Mouse (Mus musculus): ENCODE measurements at regions not wholly inside any gene's neighbourhood (a gene's known extent, or its start where the extent isn't known, plus 50 kb on each side); places are given as distances from the start of the nearest gene placed in this dataset.
"Not testable (repeated sequence)": the region's sequence is repeated elsewhere in the genome, so short reads cannot be mapped to it uniquely, and the experiment has no call there.

- H3K9ac ChIP-seq (replicated peaks; ENCODE audit: low read length); H3K4me1 ChIP-seq (ENCODE audit: control insufficient read depth, insufficient read depth, low read length); H3K27ac ChIP-seq (replicated peaks; ENCODE audit: low read depth, low read length); H3K9me3 ChIP-seq (ENCODE audit: control insufficient read depth, low read length); DNase-seq; H3K4me2 ChIP-seq (ENCODE audit: low read length); H3K4me3 ChIP-seq (replicated peaks; ENCODE audit: low read depth, low read length); H3K27me3 ChIP-seq (ENCODE audit: control insufficient read depth, insufficient read depth, low read length); H3K36me3 ChIP-seq (ENCODE audit: control insufficient read depth, insufficient read depth, low read length); ATAC-seq (ENCODE audit: low FRiP score, low TSS enrichment): not testable (repeated sequence)
- WGBS, result 97% methylated on average over 11 of the region's 14 CpGs
Measured at GRCm38 (mm10) chr11:41090391-41090900, 335.3 kb upstream of the Ccng1 start.

DNA sequence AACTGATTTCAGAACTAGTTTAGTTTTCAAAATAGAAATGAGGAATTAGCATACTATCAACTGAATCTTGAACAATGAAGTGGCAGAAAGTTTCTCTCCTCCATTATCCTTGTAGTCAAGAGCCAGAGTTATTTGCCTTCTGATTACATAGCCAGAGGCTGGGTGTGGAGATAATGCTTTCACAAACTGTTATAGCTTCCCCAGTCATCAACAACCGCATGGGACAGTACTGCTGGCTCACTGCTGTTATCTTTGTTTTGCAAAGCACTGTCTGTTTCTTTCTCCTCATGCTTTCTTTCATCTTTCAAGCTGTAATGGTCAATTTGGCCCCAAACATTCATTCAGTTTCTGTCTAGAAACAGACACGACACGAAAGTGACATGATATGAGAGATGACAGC is 308.5 kb upstream of the Ccng1 start:
- Histone ChIP-seq H3K4me3 (replicated peaks; ENCODE audit: low read depth, low read length) (no peak overlapping the region), H3K27me3 (ENCODE audit: control insufficient read depth, insufficient read depth, low read length) (no peaks in the 10 kb centered on the region), H3K4me2 (ENCODE audit: low read length) (no peak overlapping the region), H3K4me1 (ENCODE audit: control insufficient read depth, insufficient read depth, low read length) (no peaks in the 10 kb centered on the region), H3K9ac (replicated peaks; ENCODE audit: low read length) (no peak overlapping the region), H3K9me3 (ENCODE audit: control insufficient read depth, low read length) (no peaks in the 10 kb centered on the region), H3K36me3 (ENCODE audit: control insufficient read depth, insufficient read depth, low read length) (no peaks in the 10 kb centered on the region), H3K27ac (replicated peaks; ENCODE audit: low read depth, low read length) (no peak overlapping the region)
- WGBS, result 83% methylated on average over 3 of the region's 3 CpGs
- ATAC-seq (ENCODE audit: low FRiP score, low TSS enrichment), result no peak
- DNase-seq, result no peak

GRCm38 (mm10) chr11:41057796-41058195 is 302.7 kb upstream of the Ccng1 start:
- no peak for DNase-seq
- Histone ChIP-seq H3K27me3 (ENCODE audit: control insufficient read depth, insufficient read depth, low read length) (no peaks in the 10 kb centered on the region), H3K4me2 (ENCODE audit: low read length) (no peak overlapping the region), H3K27ac (replicated peaks; ENCODE audit: low read depth, low read length) (no peak overlapping the region), H3K9me3 (ENCODE audit: control insufficient read depth, low read length) (no peaks in the 10 kb centered on the region), H3K4me3 (replicated peaks; ENCODE audit: low read depth, low read length) (no peak overlapping the region), H3K4me1 (ENCODE audit: control insufficient read depth, insufficient read depth, low read length) (no peaks in the 10 kb centered on the region), H3K9ac (replicated peaks; ENCODE audit: low read length) (no peak overlapping the region), H3K36me3 (ENCODE audit: control insufficient read depth, insufficient read depth, low read length) (no peaks in the 10 kb centered on the region)
- ATAC-seq (ENCODE audit: low FRiP score, low TSS enrichment), result no peak
- WGBS, result 84% methylated on average over 3 of the region's 3 CpGs

DNA sequence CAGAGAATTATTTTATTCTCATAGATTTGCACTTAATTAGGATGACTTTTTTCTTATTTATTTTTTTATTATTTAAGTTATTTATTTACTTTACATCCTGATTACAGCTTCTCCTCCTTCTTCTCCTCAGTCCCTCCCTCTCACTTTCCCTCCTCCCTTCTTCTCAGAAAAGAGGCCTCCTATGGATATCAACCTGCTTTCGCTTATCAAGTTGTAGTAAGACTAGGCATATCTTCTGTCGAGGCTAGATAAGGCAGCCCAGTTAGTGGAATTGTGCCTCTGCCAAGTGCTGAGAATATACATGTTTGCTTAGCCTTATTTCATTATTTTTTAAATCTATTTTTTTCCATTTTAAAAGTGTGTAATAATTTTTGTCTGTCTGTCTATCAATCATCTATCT is 274.9 kb upstream of the Ccng1 start:
- Histone ChIP-seq H3K36me3 (ENCODE audit: control insufficient read depth, insufficient read depth, low read length) (no peaks in the 10 kb centered on the region), H3K9me3 (ENCODE audit: control insufficient read depth, low read length) (no peaks in the 10 kb centered on the region), H3K4me2 (ENCODE audit: low read length) (no peak overlapping the region), H3K27ac (replicated peaks; ENCODE audit: low read depth, low read length) (no peak overlapping the region), H3K4me3 (replicated peaks; ENCODE audit: low read depth, low read length) (no peak overlapping the region), H3K27me3 (ENCODE audit: control insufficient read depth, insufficient read depth, low read length) (no peaks in the 10 kb centered on the region), H3K9ac (replicated peaks; ENCODE audit: low read length) (no peak overlapping the region), H3K4me1 (ENCODE audit: control insufficient read depth, insufficient read depth, low read length) (no peaks in the 10 kb centered on the region)
- ATAC-seq (ENCODE audit: low FRiP score, low TSS enrichment) (no peak), DNase-seq (no peak)
- 96% methylated on average over 2 of the region's 2 CpGs for WGBS

DNA sequence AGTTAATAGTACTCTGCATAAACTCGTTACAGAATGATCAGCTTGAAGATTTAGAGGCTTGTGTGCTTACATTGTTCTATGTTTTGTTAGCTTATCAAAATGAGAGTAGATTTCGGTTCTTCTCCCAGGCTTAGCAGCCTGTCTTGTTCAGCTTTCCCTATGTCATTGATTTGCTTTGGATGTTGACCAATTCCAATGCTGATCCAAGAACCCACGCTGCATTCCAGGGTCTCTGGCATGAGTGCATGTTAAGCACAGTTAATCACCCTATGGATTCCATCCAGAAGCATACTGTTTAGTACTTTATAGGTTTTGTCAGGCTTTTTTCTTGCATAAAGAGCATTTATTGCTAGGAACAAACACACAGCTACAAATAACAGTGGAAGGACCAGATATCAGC is 255.0 kb upstream of the Ccng1 start:
- no peak overlapping the region for H3K4me2 ChIP-seq (ENCODE audit: low read length)
- ATAC-seq (ENCODE audit: low FRiP score, low TSS enrichment), result no peak
- no peak overlapping the region for H3K4me3 ChIP-seq (replicated peaks; ENCODE audit: low read depth, low read length)
- H3K27ac ChIP-seq (replicated peaks; ENCODE audit: low read depth, low read length), result no peak overlapping the region
- no peaks in the 10 kb centered on the region for H3K4me1 ChIP-seq (ENCODE audit: control insufficient read depth, insufficient read depth, low read length)
- H3K36me3 ChIP-seq (ENCODE audit: control insufficient read depth, insufficient read depth, low read length), result no peaks in the 10 kb centered on the region
- DNase-seq, result no peak
- H3K27me3 ChIP-seq (ENCODE audit: control insufficient read depth, insufficient read depth, low read length), result no peaks in the 10 kb centered on the region
- 71% methylated on average over 3 of the region's 3 CpGs for WGBS
- H3K9ac ChIP-seq (replicated peaks; ENCODE audit: low read length), result no peak overlapping the region
- no peaks in the 10 kb centered on the region for H3K9me3 ChIP-seq (ENCODE audit: control insufficient read depth, low read length)

GRCm38 (mm10) chr11:40972806-40973205 is 217.7 kb upstream of the Ccng1 start:
- H3K9ac ChIP-seq (replicated peaks; ENCODE audit: low read length), result no peak overlapping the region
- H3K4me1 ChIP-seq (ENCODE audit: control insufficient read depth, insufficient read depth, low read length), result no peaks in the 10 kb centered on the region
- no peaks in the 10 kb centered on the region for H3K36me3 ChIP-seq (ENCODE audit: control insufficient read depth, insufficient read depth, low read length)
- no peaks in the 10 kb centered on the region for H3K9me3 ChIP-seq (ENCODE audit: control insufficient read depth, low read length)
- H3K4me3 ChIP-seq (replicated peaks; ENCODE audit: low read depth, low read length), result no peak overlapping the region
- H3K27ac ChIP-seq (replicated peaks; ENCODE audit: low read depth, low read length), result no peak overlapping the region
- ATAC-seq (ENCODE audit: low FRiP score, low TSS enrichment), result no peak
- no peak overlapping the region for H3K4me2 ChIP-seq (ENCODE audit: low read length)
- no peaks in the 10 kb centered on the region for H3K27me3 ChIP-seq (ENCODE audit: control insufficient read depth, insufficient read depth, low read length)
- 95% methylated on average over 2 of the region's 2 CpGs for WGBS
- no peak for DNase-seq

- H3K9ac ChIP-seq (replicated peaks; ENCODE audit: low read length), result no peak overlapping the region; the same call in 1 of the 2 replicates
- H3K4me2 ChIP-seq (ENCODE audit: low read length), result peak overlapping the region; percentile 46
- 2% methylated on average over 12 of the region's 12 CpGs for WGBS
- H3K36me3 ChIP-seq (ENCODE audit: control insufficient read depth, insufficient read depth, low read length), result no peaks in the 10 kb centered on the region
- peak; percentile 88 for DNase-seq
- H3K27me3 ChIP-seq (ENCODE audit: control insufficient read depth, insufficient read depth, low read length), result no peaks in the 10 kb centered on the region
- H3K9me3 ChIP-seq (ENCODE audit: control insufficient read depth, low read length), result no peaks in the 10 kb centered on the region
- H3K4me1 ChIP-seq (ENCODE audit: control insufficient read depth, insufficient read depth, low read length), result no peaks in the 10 kb centered on the region
- H3K4me3 ChIP-seq (replicated peaks; ENCODE audit: low read depth, low read length), result peak overlapping the region; percentile 28
- H3K27ac ChIP-seq (replicated peaks; ENCODE audit: low read depth, low read length), result no peak overlapping the region
- ATAC-seq (ENCODE audit: low FRiP score, low TSS enrichment), result no peak; the same call in 1 of the 2 replicates
Measured at GRCm38 (mm10) chr11:40927168-40927567, 172.1 kb upstream of the Ccng1 start.

- Histone ChIP-seq H3K27me3 (ENCODE audit: control insufficient read depth, insufficient read depth, low read length) (no peaks in the 10 kb centered on the region), H3K27ac (replicated peaks; ENCODE audit: low read depth, low read length) (no peak overlapping the region), H3K9me3 (ENCODE audit: control insufficient read depth, low read length) (no peaks in the 10 kb centered on the region), H3K4me3 (replicated peaks; ENCODE audit: low read depth, low read length) (no peak overlapping the region), H3K4me1 (ENCODE audit: control insufficient read depth, insufficient read depth, low read length) (no peaks in the 10 kb centered on the region), H3K9ac (replicated peaks; ENCODE audit: low read length) (no peak overlapping the region), H3K36me3 (ENCODE audit: control insufficient read depth, insufficient read depth, low read length) (no peaks in the 10 kb centered on the region), H3K4me2 (ENCODE audit: low read length) (no peak overlapping the region)
- 88% methylated on average over 1 of the region's 1 CpGs for WGBS
- ATAC-seq (ENCODE audit: low FRiP score, low TSS enrichment) (no peak), DNase-seq (no peak)
Measured at GRCm38 (mm10) chr11:40891485-40891884, 136.4 kb upstream of the Ccng1 start.

DNA sequence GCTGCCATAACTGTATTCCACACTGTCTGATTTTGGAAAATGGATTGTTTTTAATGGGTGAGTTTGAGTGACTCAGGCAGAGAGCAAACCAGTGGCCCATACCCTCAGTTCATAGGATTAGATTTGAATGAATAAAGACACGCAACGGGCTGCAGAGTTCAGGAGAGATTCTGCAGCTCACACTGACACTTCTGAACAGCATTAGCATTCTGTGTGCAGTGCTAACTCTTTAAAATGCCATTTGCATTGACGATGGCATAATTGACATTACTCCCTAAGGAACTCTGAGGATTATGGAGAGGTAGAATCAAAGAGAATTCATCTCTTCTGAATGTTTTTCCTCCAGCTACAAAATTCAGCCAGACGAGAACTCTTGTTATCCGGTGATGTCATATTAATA is 129.4 kb upstream of the Ccng1 start:
- ATAC-seq (ENCODE audit: low FRiP score, low TSS enrichment) (peak; percentile 68; the same call in 1 of the 2 replicates), DNase-seq (peak; percentile 78)
- H3K27ac ChIP-seq (replicated peaks; ENCODE audit: low read depth, low read length), result no peak overlapping the region
- H3K27me3 ChIP-seq (ENCODE audit: control insufficient read depth, insufficient read depth, low read length), result no peaks in the 10 kb centered on the region
- no peaks in the 10 kb centered on the region for H3K9me3 ChIP-seq (ENCODE audit: control insufficient read depth, low read length)
- no peaks in the 10 kb centered on the region for H3K36me3 ChIP-seq (ENCODE audit: control insufficient read depth, insufficient read depth, low read length)
- 10% methylated on average over 5 of the region's 5 CpGs for WGBS
- H3K4me3 ChIP-seq (replicated peaks; ENCODE audit: low read depth, low read length), result no peak overlapping the region
- H3K4me1 ChIP-seq (ENCODE audit: control insufficient read depth, insufficient read depth, low read length), result peaks cover 5% of the 10 kb centered on the region; the same call in 1 of the 2 replicates
- no peak overlapping the region for H3K9ac ChIP-seq (replicated peaks; ENCODE audit: low read length)
- H3K4me2 ChIP-seq (ENCODE audit: low read length), result no peak overlapping the region
